Mouse (Mus musculus): ENCODE measurements around the gene Gm20605.
A peak's percentile ranks its signal among the peaks of the same experiment; 100 is the strongest.

DNA sequence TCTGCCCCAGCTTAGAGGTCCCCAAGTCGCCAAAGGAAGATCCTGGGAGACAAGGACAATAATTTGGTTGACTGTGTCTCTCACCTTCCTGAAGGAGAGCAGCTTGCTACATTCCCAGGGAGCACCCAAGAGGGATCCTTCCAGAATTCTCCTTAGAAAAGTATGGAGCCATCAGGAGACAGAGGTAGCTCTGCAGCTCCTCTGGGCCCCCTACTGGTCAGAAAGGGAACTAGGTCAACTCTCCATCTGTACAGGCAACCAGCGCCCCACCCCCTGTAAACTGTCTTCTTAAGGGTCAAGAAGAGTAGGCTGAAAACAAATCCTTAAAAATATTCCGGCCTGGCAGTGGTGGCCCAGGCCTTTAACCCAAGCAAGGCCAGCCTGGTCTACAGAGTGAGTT lies 23.5 kb downstream of the Gm20605 start:
- TF ChIP-seq CTCF (IDR thresholded peaks at IDR 0.05; ENCODE audit: extremely low read depth, insufficient read depth, insufficient read length, insufficient replicate concordance) (peak; percentile 61; the same call in 1 of the 2 replicates), POLR2A (IDR thresholded peaks at IDR 0.05; ENCODE audit: low read depth, low read length) (no peak)
